Mouse (Mus musculus) hindbrain, embryonic 16.5 days (tissue): ENCODE data around the gene Atp6v1g1. TPM values are rescaled to one million over a fixed set of nuclear protein-coding genes. Genes with fewer than 3 reads are reported as not detected.

Experiments used
- ATAC-seq: fragments of 200-750 bp; cut with Nextera tagmentation; 2 replicates; pipeline ENCODE4 v1.8.0; 2017; ENCODE audit warnings: moderate TSS enrichment, moderate library complexity
- H3K27ac ChIP-seq: fragments of 300-500 bp; sonication (generic); 2 replicates; pipeline ENCODE4 v1.5.1; 2014; ENCODE audit warnings: low read depth, mild to moderate bottlenecking, control low read depth, low read length, moderate library complexity
- H3K27me3 ChIP-seq: fragments of 300-500 bp; sonication (generic); replicated peaks from 2 replicates; pipeline ENCODE4 v1.6.1; 2014; ENCODE audit warnings: low read length; ENCODE audit not compliant: control insufficient read depth, insufficient read depth
- H3K36me3 ChIP-seq: fragments of 300-500 bp; sonication (generic); 2 replicates; pipeline ENCODE4 v1.6.1; 2014; ENCODE audit warnings: mild to moderate bottlenecking, low read length, moderate library complexity, mixed read lengths; ENCODE audit not compliant: control insufficient read depth, insufficient read depth
- H3K4me1 ChIP-seq: fragments of 300-500 bp; sonication (generic); 2 replicates; pipeline ENCODE4 v1.6.1; 2014; ENCODE audit warnings: low read depth, low read length; ENCODE audit not compliant: control insufficient read depth, insufficient read depth
- H3K4me2 ChIP-seq: fragments of 300-500 bp; sonication (generic); 2 replicates; pipeline ENCODE4 v1.6.1; 2014; ENCODE audit warnings: mild to moderate bottlenecking, low read length, control low read depth, moderate library complexity
- H3K4me3 ChIP-seq: fragments of 300-500 bp; sonication (generic); 2 replicates; pipeline ENCODE4 v1.5.1; 2014; ENCODE audit warnings: mild to moderate bottlenecking, low read length, control low read depth, moderate library complexity
- H3K9ac ChIP-seq: fragments of 300-500 bp; sonication (generic); 2 replicates; pipeline ENCODE4 v1.6.1; 2014; ENCODE audit warnings: low read depth, mild to moderate bottlenecking, control low read depth, low read length, moderate library complexity
- H3K9me3 ChIP-seq: fragments of 300-500 bp; sonication (generic); 2 replicates; pipeline ENCODE4 v1.6.1; 2014; ENCODE audit warnings: mild to moderate bottlenecking, low read length, moderate library complexity; ENCODE audit not compliant: control insufficient read depth
- WGBS: fragments of 180-500 bp; shearing (Covaris S2); extraction: QIAGEN DNeasy Blood & Tissue Kit; methylation state at CpG from one replicate; pipeline ENCODE4 v1.1.7; 2014; 5-methylcytosine and 5-hydroxymethylcytosine counted together
- polyA plus RNA-seq: library from polyadenylated mRNA; unstranded; fragments of >200 nt; fragmentation: Nextera tagmentation; extraction: Ambion mirVana; gene quantifications from 2 replicates; pipeline ENCODE4 v1.2.1, GENCODE M21; 2015

Atp6v1g1 gene
- polyA plus RNA-seq, 1 experiment from 2014 or later, result 410 TPM

- Histone ChIP-seq H3K27me3 (no peaks in the 10 kb centered on the region), H3K4me3 (no peak overlapping the region), H3K4me2 (no peak overlapping the region), H3K9ac (no peak overlapping the region), H3K4me1 (no peaks in the 10 kb centered on the region), H3K27ac (no peak overlapping the region), H3K9me3 (no peaks in the 10 kb centered on the region), H3K36me3 (no peaks in the 10 kb centered on the region)
- WGBS, result 24% methylated on average over 4 of the region's 4 CpGs
- ATAC-seq, result no peak
These were observed 36.3 kb upstream of the Atp6v1g1 start for GRCm38 (mm10) chr4:63508232-63508631.

GRCm38 (mm10) chr4:63512921-63513320 lies 31.7 kb upstream of the Atp6v1g1 start:
- Histone ChIP-seq H3K4me2 (no peak overlapping the region), H3K4me1 (no peaks in the 10 kb centered on the region), H3K4me3 (no peak overlapping the region), H3K36me3 (no peaks in the 10 kb centered on the region), H3K27ac (no peak overlapping the region), H3K9ac (no peak overlapping the region), H3K27me3 (no peaks in the 10 kb centered on the region), H3K9me3 (no peaks in the 10 kb centered on the region)
- 84% methylated on average over 2 of the region's 2 CpGs for WGBS
- ATAC-seq, result no peak

- ATAC-seq, result no peak
- H3K27ac ChIP-seq, result no peak overlapping the region
- H3K4me3 ChIP-seq, result no peak overlapping the region
- no peak overlapping the region for H3K4me2 ChIP-seq
- H3K9ac ChIP-seq, result no peak overlapping the region
- WGBS, result 73% methylated on average over 4 of the region's 4 CpGs
- H3K9me3 ChIP-seq, result no peaks in the 10 kb centered on the region
- H3K4me1 ChIP-seq, result no peaks in the 10 kb centered on the region
- no peaks in the 10 kb centered on the region for H3K27me3 ChIP-seq
- H3K36me3 ChIP-seq, result no peaks in the 10 kb centered on the region
These were observed 30.1 kb upstream of the Atp6v1g1 start for GRCm38 (mm10) chr4:63514454-63514984.

- H3K27ac ChIP-seq, result no peak overlapping the region
- no peaks in the 10 kb centered on the region for H3K27me3 ChIP-seq
- no peak for ATAC-seq
- H3K9ac ChIP-seq, result no peak overlapping the region
- no peak overlapping the region for H3K4me3 ChIP-seq
- WGBS, result 85% methylated on average over 5 of the region's 5 CpGs
- no peaks in the 10 kb centered on the region for H3K36me3 ChIP-seq
- H3K9me3 ChIP-seq, result no peaks in the 10 kb centered on the region
- no peak overlapping the region for H3K4me2 ChIP-seq
- H3K4me1 ChIP-seq, result no peaks in the 10 kb centered on the region
These were observed 29.6 kb upstream of the Atp6v1g1 start for GRCm38 (mm10) chr4:63515021-63515420.

GRCm38 (mm10) chr4:63521813-63522419 lies 22.7 kb upstream of the Atp6v1g1 start:
- Histone ChIP-seq H3K36me3 (no peaks in the 10 kb centered on the region), H3K9me3 (no peaks in the 10 kb centered on the region), H3K4me2 (no peak overlapping the region), H3K4me3 (no peak overlapping the region), H3K9ac (no peak overlapping the region), H3K27ac (no peak overlapping the region), H3K27me3 (no peaks in the 10 kb centered on the region), H3K4me1 (no peaks in the 10 kb centered on the region)
- 85% methylated on average over 2 of the region's 2 CpGs for WGBS
- no peak for ATAC-seq

- H3K9me3 ChIP-seq, result no peaks in the 10 kb centered on the region
- H3K27ac ChIP-seq, result no peak overlapping the region
- no peaks in the 10 kb centered on the region for H3K27me3 ChIP-seq
- ATAC-seq, result no peak
- no peak overlapping the region for H3K9ac ChIP-seq
- H3K4me1 ChIP-seq, result no peaks in the 10 kb centered on the region
- H3K4me3 ChIP-seq, result no peak overlapping the region
- H3K36me3 ChIP-seq, result no peaks in the 10 kb centered on the region
- no peak overlapping the region for H3K4me2 ChIP-seq
- 68% methylated on average over 8 of the region's 8 CpGs for WGBS
These were observed 19.1 kb upstream of the Atp6v1g1 start for GRCm38 (mm10) chr4:63525514-63525913.

- no peak overlapping the region for H3K4me3 ChIP-seq
- no peak overlapping the region for H3K27ac ChIP-seq
- no peak overlapping the region for H3K4me2 ChIP-seq
- WGBS, result 57% methylated on average over 6 of the region's 6 CpGs
- H3K9ac ChIP-seq, result no peak overlapping the region
- no peaks in the 10 kb centered on the region for H3K36me3 ChIP-seq
- no peaks in the 10 kb centered on the region for H3K27me3 ChIP-seq
- no peaks in the 10 kb centered on the region for H3K9me3 ChIP-seq
- H3K4me1 ChIP-seq, result no peaks in the 10 kb centered on the region
- ATAC-seq, result peak; percentile 68
These were observed 15.6 kb upstream of the Atp6v1g1 start for GRCm38 (mm10) chr4:63528946-63529345.

GRCm38 (mm10) chr4:63530409-63530808 lies 14.2 kb upstream of the Atp6v1g1 start:
- no peaks in the 10 kb centered on the region for H3K9me3 ChIP-seq
- H3K4me2 ChIP-seq, result no peak overlapping the region
- H3K4me1 ChIP-seq, result no peaks in the 10 kb centered on the region
- H3K9ac ChIP-seq, result no peak overlapping the region
- H3K27ac ChIP-seq, result no peak overlapping the region
- ATAC-seq, result 0 out of 2 replicates have a peak, but pooled peaks have one; percentile 37
- WGBS, result 79% methylated on average over 7 of the region's 7 CpGs
- H3K36me3 ChIP-seq, result no peaks in the 10 kb centered on the region
- no peaks in the 10 kb centered on the region for H3K27me3 ChIP-seq
- H3K4me3 ChIP-seq, result no peak overlapping the region

- Histone ChIP-seq H3K9ac (no peak overlapping the region), H3K9me3 (no peaks in the 10 kb centered on the region), H3K4me2 (no peak overlapping the region), H3K27me3 (no peaks in the 10 kb centered on the region), H3K36me3 (no peaks in the 10 kb centered on the region), H3K27ac (no peak overlapping the region), H3K4me1 (no peaks in the 10 kb centered on the region), H3K4me3 (no peak overlapping the region)
- ATAC-seq, result peak; percentile 74
- WGBS, result 64% methylated on average over 4 of the region's 4 CpGs
These were observed 7.0 kb upstream of the Atp6v1g1 start for GRCm38 (mm10) chr4:63537602-63538001.
